Mouse (Mus musculus): ENCODE data around the gene Slco1a4.

- TF ChIP-seq CTCF (IDR thresholded peaks at IDR 0.05; ENCODE audit: extremely low read depth, insufficient read length, insufficient replicate concordance, low read depth, low read length) (no peak), POLR2A (IDR thresholded peaks at IDR 0.05; ENCODE audit: low read depth, low read length) (no peak)
Measured at GRCm38 (mm10) chr6:141773710-141774109, 82.3 kb downstream of the Slco1a4 start, which contains the start of gene Gm5724.
